Mouse (Mus musculus) thymus, adult 2 months (tissue): ENCODE measurements at regions not wholly inside any gene's neighbourhood (a gene's known extent, or its start where the extent isn't known, plus 50 kb on each side); places are given as distances from the start of the nearest gene placed in this dataset.

Experiments
- DNase-seq: peaks from one replicate; pipeline ENCODE4 v3.0.0; 2021
- H3K27ac ChIP-seq: fragments of 200-500 bp; 2 replicates; pipeline ENCODE4 v1.5.1; 2012; ENCODE audit warnings: low read length, control low read depth; ENCODE audit not compliant: control insufficient read depth, insufficient read depth
- H3K27me3 ChIP-seq: fragments of 200-500 bp; 2 replicates; pipeline ENCODE4 v1.6.1; 2012; ENCODE audit warnings: mild to moderate bottlenecking, low read length, moderate library complexity, mixed read lengths; ENCODE audit not compliant: control insufficient read depth, insufficient read depth
- H3K36me3 ChIP-seq: fragments of 200-500 bp; 2 replicates; pipeline ENCODE4 v1.6.1; 2012; ENCODE audit warnings: mild to moderate bottlenecking, low read length, moderate library complexity; ENCODE audit not compliant: control insufficient read depth, insufficient read depth
- H3K4me1 ChIP-seq: fragments of 200-500 bp; replicated peaks from 2 replicates; pipeline ENCODE4 v1.6.1; 2012; ENCODE audit warnings: low read length; ENCODE audit not compliant: control insufficient read depth, insufficient read depth
- H3K4me3 ChIP-seq: fragments of 200-500 bp; 2 replicates; pipeline ENCODE4 v1.5.1; 2012; ENCODE audit warnings: mild to moderate bottlenecking, low read length, control low read depth, moderate library complexity; ENCODE audit not compliant: control insufficient read depth, insufficient read depth
- CTCF ChIP-seq: fragments of 200-500 bp; IDR thresholded peaks from 2 replicates; pipeline ENCODE4 v1.5.1; 2012; ENCODE audit warnings: mild to moderate bottlenecking, control low read depth, low read length, moderate library complexity, borderline replicate concordance; ENCODE audit not compliant: control insufficient read depth, poor library complexity, insufficient read depth; ENCODE audit errors: extremely low read depth
- POLR2A ChIP-seq: fragments of 200-500 bp; IDR thresholded peaks from 2 replicates; pipeline ENCODE4 v1.6.1; 2012; ENCODE audit warnings: mild to moderate bottlenecking, low read length, control low read depth, moderate library complexity; ENCODE audit not compliant: control insufficient read depth, poor library complexity, insufficient read depth; ENCODE audit errors: extremely low read depth
- WGBS: fragments of 180-500 bp; shearing (Covaris S2); methylation state at CpG from one replicate; pipeline ENCODE4 v1.1.7; 2018; 5-methylcytosine and 5-hydroxymethylcytosine counted together

GRCm38 (mm10) chr1:193450201-193450600 lies 80.1 kb upstream of the Camk1g start:
- Histone ChIP-seq H3K36me3 (no peaks in the 10 kb centered on the region), H3K27ac (peak overlapping the region; percentile 68; the same call in 1 of the 2 replicates), H3K4me1 (peaks cover 40% of the 10 kb centered on the region), H3K4me3 (no peak overlapping the region), H3K27me3 (no peaks in the 10 kb centered on the region)
- no peak for TF ChIP-seq POLR2A
- no peak for TF ChIP-seq CTCF
- WGBS, result 89% methylated on average over 6 of the region's 6 CpGs
- no peak for DNase-seq

GRCm38 (mm10) chr1:193449394-193450103 lies 79.5 kb upstream of the Camk1g start:
- H3K27me3 ChIP-seq, result no peaks in the 10 kb centered on the region
- TF ChIP-seq POLR2A (no peak), CTCF (no peak)
- WGBS, result 30% methylated on average over 7 of the region's 7 CpGs
- H3K4me1 ChIP-seq, result peaks cover 40% of the 10 kb centered on the region
- peak; percentile 27 for DNase-seq
- peak overlapping the region; percentile 69; the same call in 1 of the 2 replicates for H3K27ac ChIP-seq
- H3K4me3 ChIP-seq, result no peak overlapping the region
- H3K36me3 ChIP-seq, result no peaks in the 10 kb centered on the region

GRCm38 (mm10) chr1:193448793-193449393 lies 78.8 kb upstream of the Camk1g start:
- WGBS, result 94% methylated on average over 3 of the region's 3 CpGs
- Histone ChIP-seq H3K27me3 (no peaks in the 10 kb centered on the region), H3K27ac (0 out of 2 replicates have a peak overlapping the region, but pooled peaks have one; percentile 17), H3K4me1 (peaks cover 41% of the 10 kb centered on the region), H3K36me3 (no peaks in the 10 kb centered on the region), H3K4me3 (no peak overlapping the region)
- TF ChIP-seq POLR2A (no peak), CTCF (no peak)
- no peak for DNase-seq

- Histone ChIP-seq H3K4me3 (no peak overlapping the region), H3K27ac (no peak overlapping the region; the same call in 1 of the 2 replicates), H3K27me3 (no peaks in the 10 kb centered on the region), H3K4me1 (peaks cover 42% of the 10 kb centered on the region), H3K36me3 (no peaks in the 10 kb centered on the region)
- WGBS, result 84% methylated on average over 5 of the region's 5 CpGs
- DNase-seq, result no peak
- no peak for TF ChIP-seq POLR2A
- no peak for TF ChIP-seq CTCF
Measured at GRCm38 (mm10) chr1:193447647-193448046, 77.5 kb upstream of the Camk1g start.

GRCm38 (mm10) chr1:193443964-193444676 lies 74.0 kb upstream of the Camk1g start:
- Histone ChIP-seq H3K4me1 (peaks cover 24% of the 10 kb centered on the region), H3K4me3 (no peak overlapping the region), H3K27me3 (no peaks in the 10 kb centered on the region), H3K27ac (no peak overlapping the region), H3K36me3 (no peaks in the 10 kb centered on the region)
- DNase-seq, result no peak
- WGBS, result 86% methylated on average over 1 of the region's 1 CpGs
- TF ChIP-seq CTCF (no peak), POLR2A (no peak)

GRCm38 (mm10) chr1:193440512-193440911 lies 70.4 kb upstream of the Camk1g start:
- H3K27me3 ChIP-seq, result no peaks in the 10 kb centered on the region
- no peak for DNase-seq
- WGBS, result 14% methylated on average over 1 of the region's 1 CpGs
- H3K36me3 ChIP-seq, result no peaks in the 10 kb centered on the region
- no peak overlapping the region for H3K27ac ChIP-seq
- H3K4me3 ChIP-seq, result no peak overlapping the region
- no peak for TF ChIP-seq POLR2A
- TF ChIP-seq CTCF, result peak; percentile 72; the same call in 1 of the 2 replicates
- peaks cover 10% of the 10 kb centered on the region for H3K4me1 ChIP-seq
